Mouse (Mus musculus) neutrophil, adult 5-6 weeks (primary cell): Measurements from ENCODE around the gene Gabrb3. TPM values are rescaled to one million over a fixed set of nuclear protein-coding genes. Genes with fewer than 3 reads are reported as not detected.

Experiments
- ATAC-seq: fragments of 151-379, 151-347 bp; 2 replicates; pipeline ENCODE4 v1.8.0; 2017; ENCODE audit warnings: mild to moderate bottlenecking, moderate TSS enrichment; ENCODE audit not compliant: insufficient number of reproducible peaks, poor library complexity, low FRiP score, severe bottlenecking; ENCODE audit errors: extremely low read depth
- total RNA-seq: library from RNA; stranded (forward); fragments of 200-1000 nt; gene quantifications from 2 replicates; pipeline ENCODE4 v1.2.3, GENCODE M21; 2017

Gene Gabrb3
- total RNA-seq, 1 experiment from 2014 or later = 1.5 TPM

DNA sequence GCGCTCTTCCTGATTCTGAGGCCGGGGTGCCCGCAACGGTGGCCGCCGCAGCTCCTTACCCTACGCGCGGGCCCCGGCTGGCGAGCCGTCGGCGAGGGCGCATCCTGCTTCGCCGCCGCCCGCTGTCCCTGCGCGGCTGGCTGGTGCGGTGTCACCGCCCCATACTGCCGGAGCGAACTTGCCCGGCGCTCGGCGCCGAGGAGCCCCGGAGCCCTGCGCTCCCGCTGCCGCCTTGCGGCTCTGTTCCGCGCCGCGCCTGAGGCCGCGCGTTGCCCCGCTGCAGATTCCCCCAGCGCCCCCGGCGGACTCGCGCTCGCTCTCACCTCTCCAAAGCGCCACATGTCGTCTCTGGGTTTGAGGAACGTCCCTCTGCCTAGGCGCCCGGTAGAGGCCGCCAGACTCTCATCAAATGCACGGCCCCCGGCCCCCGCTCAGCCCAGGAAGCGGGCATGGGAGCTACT, 90.2 kb downstream of the Gabrb3 start, which contains the start of gene Gabra5:
Gene Gabra5 (minus strand): TSS at position 379 of the 461 bp plus-strand sequence.
- ATAC-seq = no peak

DNA sequence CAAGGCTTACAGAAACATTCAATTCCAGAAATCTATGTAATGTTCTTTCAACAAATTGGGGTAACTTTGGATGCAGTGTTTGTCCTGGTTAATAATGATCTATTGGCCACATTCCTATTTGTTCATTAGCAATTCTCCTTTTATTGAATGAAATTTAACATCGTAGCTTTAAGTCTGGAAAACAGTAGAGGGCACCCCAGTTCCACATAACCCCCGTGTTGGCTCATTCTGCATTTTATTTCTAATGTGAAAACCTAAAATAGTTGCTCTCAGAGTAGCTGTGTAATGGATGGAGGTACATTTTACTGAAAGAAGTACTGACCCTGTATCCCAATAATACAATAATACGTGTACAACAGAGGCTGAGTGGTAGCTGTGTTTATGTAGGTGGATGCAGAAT, 93.5 kb downstream of the Gabrb3 start:
- no peak for ATAC-seq

DNA sequence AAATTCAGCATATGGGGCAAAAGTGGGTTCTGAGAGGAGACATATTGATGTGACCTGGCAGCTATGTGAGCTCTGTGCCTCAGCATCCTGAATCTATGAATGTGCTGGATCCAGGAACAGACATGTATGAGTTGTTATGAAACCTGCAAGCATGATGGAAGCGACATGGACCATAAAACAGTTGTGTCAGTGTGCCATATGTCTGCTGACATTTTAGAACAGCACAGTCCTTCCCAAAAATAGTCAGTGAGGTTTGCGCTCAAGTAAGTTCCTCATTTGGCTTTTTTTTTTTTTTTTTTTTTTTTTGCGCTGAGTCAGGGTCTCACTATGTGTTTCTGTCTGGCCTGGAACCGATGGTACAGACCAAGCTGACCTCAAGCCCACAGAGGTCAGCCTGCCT, 110.0 kb downstream of the Gabrb3 start:
- no peak for ATAC-seq

GRCm38 (mm10) chr7:57529954-57530353, 110.5 kb downstream of the Gabrb3 start:
- no peak for ATAC-seq

- no peak for ATAC-seq
Measured at GRCm38 (mm10) chr7:57532676-57533075, 113.2 kb downstream of the Gabrb3 start.

DNA sequence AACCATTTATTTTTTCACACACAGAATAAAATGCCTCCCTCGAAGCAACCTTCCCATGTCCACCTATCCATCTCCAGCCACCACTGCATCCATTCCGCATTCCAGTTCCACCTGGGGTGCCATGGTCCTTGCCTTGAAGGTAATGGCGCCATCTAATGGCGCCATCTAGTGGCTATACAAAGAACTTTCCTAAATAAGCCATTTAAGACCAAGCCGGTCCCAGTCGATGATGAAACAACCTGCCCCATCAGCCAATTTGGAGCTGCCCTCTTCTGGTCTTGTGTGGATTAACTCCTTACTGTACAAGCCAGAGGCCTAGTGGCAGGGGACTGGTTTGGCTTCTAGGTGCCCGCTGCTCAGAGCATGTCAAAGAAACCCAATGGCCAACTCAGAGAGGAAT, 119.1 kb downstream of the Gabrb3 start:
- ATAC-seq = no peak

DNA sequence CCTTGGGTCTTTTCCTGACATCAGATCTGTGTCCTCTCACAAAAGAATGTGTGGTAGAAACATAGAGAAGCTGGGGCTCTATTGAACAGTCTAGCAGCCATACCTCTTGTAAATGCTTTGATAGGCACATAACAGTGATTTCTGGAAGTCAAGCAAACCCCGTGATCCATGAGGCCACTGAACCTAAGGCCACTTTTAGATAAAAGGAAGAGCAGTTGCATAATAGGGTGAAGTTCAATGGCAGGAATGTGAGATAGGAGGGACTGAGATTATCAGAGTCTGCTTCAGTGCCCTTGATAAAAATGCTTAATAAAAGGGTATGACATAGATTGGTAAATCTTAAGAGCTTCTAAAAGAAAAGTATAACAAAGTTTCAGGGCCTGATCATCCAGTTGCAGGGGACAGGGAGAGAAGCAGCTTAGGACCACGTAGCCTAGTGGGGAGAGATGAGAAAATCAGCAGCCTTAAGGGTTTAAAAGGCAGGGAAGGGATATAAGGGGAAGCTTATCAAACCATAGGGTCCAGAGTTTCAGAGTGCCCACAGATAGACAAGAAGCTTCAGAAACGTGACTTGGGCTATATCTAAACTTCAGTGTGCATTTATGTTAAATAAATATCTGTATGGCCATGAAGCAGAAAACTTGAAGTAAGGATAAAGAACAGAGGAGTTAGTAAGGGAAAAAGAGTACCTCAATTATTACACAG, 141.4 kb downstream of the Gabrb3 start:
- ATAC-seq = no peak

- no peak for ATAC-seq
Measured at GRCm38 (mm10) chr7:57564403-57564802, 144.9 kb downstream of the Gabrb3 start.

DNA sequence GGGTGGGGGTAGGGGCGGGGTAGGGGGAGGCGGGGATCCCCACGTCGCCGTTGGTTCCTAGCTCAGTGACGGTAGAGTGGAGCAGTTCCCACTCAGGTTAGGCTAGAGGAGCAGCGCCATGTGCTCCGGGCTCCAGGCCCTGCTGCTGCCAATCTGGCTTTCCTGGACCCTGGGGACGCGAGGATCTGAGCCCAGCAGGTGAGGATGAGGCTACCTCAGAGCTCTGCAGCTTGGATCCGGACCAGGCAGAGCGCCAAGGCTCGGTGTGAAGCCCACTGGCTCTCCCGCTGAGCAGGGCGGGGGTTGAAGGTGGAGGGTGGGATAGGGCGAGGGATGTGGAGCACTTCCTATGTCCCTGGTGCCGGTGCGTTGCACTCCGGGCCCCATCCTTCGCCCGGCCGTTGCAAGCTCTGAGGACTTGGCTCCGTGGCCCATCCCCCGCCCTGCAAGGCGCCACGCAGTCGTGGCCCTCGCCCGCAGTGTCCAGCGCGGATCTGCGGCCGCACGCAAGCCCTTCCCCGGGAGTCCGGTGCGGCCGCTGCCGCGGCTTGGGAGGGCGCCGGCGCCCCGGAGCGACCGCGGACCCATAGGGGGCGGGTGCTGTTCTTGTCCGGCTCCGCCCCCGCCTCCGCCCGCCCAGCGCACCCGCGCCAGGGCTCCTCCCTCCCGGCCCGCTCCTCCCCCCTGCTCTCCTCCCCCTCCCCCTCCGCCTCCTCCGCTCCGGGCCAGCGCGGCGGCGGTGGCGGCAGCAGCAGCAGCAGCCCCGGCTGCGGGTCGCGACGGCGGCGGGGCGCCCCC, 171.2 kb downstream of the Gabrb3 start:
- no peak for ATAC-seq

GRCm38 (mm10) chr7:57591249-57591577, 171.7 kb downstream of the Gabrb3 start:
- no peak for ATAC-seq

GRCm38 (mm10) chr7:57591578-57592431, 172.3 kb downstream of the Gabrb3 start:
- no peak for ATAC-seq

DNA sequence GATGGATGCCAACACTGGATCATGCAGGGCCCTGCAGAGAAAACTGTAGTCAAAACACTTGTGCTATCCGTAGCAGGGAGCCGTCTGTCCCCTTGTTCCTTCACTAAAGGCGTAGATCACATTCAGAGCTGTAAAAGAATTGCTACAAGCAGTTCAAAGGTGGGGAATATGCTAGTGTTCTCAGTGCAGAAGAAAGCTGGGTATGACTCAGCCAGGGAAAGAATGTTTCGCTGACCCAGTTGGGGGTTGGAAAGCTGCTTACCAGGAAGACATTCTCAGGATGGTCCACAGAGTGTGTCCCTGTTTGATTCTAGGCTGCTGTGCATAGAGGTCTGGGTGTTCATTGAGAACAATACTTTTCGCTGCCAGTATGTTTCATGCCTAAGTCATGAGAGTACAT, 177.8 kb downstream of the Gabrb3 start:
- ATAC-seq = no peak

DNA sequence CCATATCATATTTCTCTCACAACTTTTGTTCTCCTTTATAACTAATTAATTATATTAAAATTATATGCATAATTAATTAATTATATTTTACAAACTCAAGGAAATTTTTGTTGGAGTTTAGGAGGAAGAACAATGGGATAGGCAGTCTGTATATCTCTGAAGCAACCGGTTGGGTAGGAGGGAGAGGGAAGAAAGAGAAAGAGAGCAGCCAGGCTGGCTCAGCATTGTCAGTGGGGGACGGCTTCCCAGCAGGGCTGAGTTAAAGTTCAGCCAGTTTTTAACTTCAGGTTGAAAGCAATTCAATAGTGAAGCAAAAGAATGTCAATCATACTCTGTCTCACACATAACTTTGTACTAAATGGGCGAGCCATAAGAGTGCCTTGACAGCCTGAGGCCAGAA, 199.2 kb downstream of the Gabrb3 start:
- no peak for ATAC-seq

- ATAC-seq = no peak
Measured at GRCm38 (mm10) chr7:57620036-57620435, 200.5 kb downstream of the Gabrb3 start.

DNA sequence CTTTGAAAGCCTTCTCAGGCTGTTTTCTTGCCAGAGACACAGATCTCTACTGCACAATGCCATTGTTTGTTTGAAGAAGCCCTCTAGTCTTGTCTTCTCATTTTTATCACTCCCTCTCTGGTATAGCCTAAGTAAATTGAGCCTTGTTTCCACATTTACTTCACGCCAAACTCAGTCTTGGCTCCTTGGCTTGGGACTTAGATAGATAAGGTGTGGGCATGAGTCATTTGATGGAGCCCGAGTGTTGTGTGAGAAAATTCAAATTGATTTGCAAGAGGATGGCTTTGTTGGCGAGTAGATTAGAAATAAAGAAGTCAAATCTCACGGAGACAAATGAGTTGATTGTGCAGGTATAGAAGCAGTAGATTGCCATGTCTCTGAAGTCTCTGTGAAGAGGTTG, 204.2 kb downstream of the Gabrb3 start:
- no peak for ATAC-seq

DNA sequence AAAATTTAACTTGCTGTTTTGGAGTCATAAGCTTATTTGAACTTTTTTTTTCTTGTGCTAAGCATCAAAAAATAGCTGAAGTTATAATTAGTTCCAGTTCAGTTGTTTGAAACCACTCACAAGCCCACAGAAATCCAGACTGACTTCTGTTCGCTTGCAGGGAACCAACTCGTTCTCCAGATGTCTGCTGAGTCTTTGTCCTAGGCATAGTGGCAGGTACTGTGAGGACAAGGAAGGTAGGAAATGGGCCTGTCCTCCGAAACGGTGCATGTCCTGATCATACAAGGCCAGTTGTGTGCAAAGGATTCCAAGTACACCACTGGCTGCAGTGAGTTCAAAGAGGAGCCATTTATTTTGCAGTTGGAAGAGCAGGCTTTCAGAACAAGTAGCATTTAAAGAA, 215.5 kb downstream of the Gabrb3 start:
- ATAC-seq = no peak

GRCm38 (mm10) chr7:57635687-57636086, 216.2 kb downstream of the Gabrb3 start:
- ATAC-seq = no peak

DNA sequence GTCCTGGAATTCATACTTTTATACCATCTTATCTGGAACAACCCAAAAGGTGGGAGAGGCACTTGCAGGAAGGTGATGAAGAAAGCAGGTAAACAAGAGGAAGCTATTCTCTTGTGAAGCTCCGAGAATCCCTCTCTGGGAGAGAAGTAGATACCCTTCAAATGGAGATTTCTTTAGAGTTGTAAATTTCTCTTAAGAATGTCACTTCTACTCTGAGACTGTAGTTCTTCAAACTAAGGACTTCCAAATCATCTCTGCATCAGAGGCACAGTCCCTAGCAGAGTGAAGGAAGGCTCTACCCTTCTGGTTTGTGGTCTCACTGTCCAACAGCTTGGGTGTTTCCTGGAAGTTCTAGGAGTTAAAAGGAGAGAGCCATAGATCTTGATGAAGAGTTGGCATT, 221.3 kb downstream of the Gabrb3 start:
- ATAC-seq = no peak

DNA sequence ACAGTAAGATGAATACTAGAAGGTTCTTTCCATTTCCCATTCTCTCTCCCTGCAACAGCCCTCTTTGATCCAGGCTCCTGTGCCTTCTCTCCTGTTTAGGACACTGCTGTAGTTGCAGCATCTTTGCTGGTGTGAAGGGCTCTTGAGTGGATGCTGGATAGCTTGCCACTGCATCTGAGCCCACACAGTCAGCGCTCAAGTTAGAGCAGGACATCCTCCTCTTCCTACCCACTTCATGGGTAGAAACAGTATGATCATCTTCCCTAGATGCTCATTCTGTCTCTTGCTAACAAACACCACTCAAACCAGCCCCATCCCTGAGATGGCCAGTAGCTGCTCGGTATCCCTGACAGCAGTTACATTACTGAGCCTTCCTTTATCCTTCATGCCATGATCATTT, 227.9 kb downstream of the Gabrb3 start:
- ATAC-seq = no peak
